Mouse (Mus musculus) spleen, adult 2 months (tissue): Measurements from ENCODE around the gene Kank1.

Source experiments
- CTCF ChIP-seq: fragments of 200-500 bp; IDR thresholded peaks from 2 replicates; pipeline ENCODE4 v1.5.1; 2011; ENCODE audit warnings: mild to moderate bottlenecking, inconsistent platforms; ENCODE audit not compliant: insufficient read depth, insufficient read length, insufficient replicate concordance; ENCODE audit errors: extremely low read depth
- POLR2A ChIP-seq: fragments of 200-500 bp; IDR thresholded peaks from 2 replicates; pipeline ENCODE4 v1.6.1; 2011; ENCODE audit warnings: low read depth, low read length, inconsistent platforms

DNA sequence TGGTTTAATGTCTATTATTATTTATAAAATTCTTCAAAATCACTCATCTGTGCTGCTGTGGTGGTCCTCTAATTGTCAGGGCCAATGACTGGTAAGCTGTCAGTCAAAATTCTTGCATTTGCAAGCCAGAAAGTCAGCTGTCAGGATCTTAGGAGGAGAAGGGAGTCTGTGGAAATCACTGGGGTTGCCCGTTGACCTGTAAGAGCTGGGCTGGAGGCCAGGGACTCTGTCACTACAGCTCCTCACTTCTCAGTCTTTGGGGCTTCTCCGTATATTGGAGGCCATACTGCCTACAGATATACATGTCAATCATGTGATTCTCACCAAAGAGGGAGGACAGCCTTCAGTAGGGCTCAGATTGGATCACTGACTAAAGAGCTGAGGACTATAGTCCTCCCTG is 16.2 kb upstream of the Kank1 start:
- TF ChIP-seq CTCF (no peak), POLR2A (no peak)
